Mouse (Mus musculus) hindbrain, embryonic 10.5 days (tissue): Measurements from ENCODE around the gene Calm2. TPM values are rescaled to one million over a fixed set of nuclear protein-coding genes. Genes with fewer than 3 reads are reported as not detected.

ENCODE experiments used
- DNase-seq: peaks from one replicate; pipeline ENCODE4 v3.0.0-alpha.2; 2017; ENCODE audit warnings: low spot score
- H3K27ac ChIP-seq: fragments of 300-500 bp; sonication (generic); 2 replicates; pipeline ENCODE4 v1.5.1; 2016; ENCODE audit warnings: mild to moderate bottlenecking, moderate library complexity
- H3K27me3 ChIP-seq: fragments of 300-500 bp; sonication (generic); 2 replicates; pipeline ENCODE4 v1.6.1; 2016; ENCODE audit warnings: mild to moderate bottlenecking; ENCODE audit not compliant: poor library complexity, insufficient read depth, severe bottlenecking
- H3K36me3 ChIP-seq: fragments of 300-500 bp; sonication (generic); 2 replicates; pipeline ENCODE4 v1.6.1; 2016; ENCODE audit warnings: mild to moderate bottlenecking, moderate library complexity
- H3K4me1 ChIP-seq: fragments of 300-500 bp; sonication (generic); replicated peaks from 2 replicates; pipeline ENCODE4 v1.6.1; 2016; ENCODE audit warnings: mild to moderate bottlenecking
- H3K4me3 ChIP-seq: fragments of 300-500 bp; sonication (generic); 2 replicates; pipeline ENCODE4 v1.5.1; 2016; ENCODE audit warnings: mild to moderate bottlenecking, moderate library complexity
- H3K9me3 ChIP-seq: fragments of 300-500 bp; sonication (generic); 2 replicates; pipeline ENCODE4 v1.6.1; 2016; ENCODE audit warnings: mild to moderate bottlenecking, moderate library complexity
- WGBS: fragments of 180-500 bp; shearing (Covaris S2); methylation state at CpG from one replicate; pipeline ENCODE4 v1.1.7; 2016; 5-methylcytosine and 5-hydroxymethylcytosine counted together
- polyA plus RNA-seq: library from polyadenylated mRNA; unstranded; fragments of >200 nt; fragmentation: Nextera tagmentation; extraction: Ambion mirVana; gene quantifications from 2 replicates; pipeline ENCODE4 v1.2.1, GENCODE M21; 2016

The Calm2 gene
- polyA plus RNA-seq, 1 experiment from 2014 or later: 1,143 TPM

DNA sequence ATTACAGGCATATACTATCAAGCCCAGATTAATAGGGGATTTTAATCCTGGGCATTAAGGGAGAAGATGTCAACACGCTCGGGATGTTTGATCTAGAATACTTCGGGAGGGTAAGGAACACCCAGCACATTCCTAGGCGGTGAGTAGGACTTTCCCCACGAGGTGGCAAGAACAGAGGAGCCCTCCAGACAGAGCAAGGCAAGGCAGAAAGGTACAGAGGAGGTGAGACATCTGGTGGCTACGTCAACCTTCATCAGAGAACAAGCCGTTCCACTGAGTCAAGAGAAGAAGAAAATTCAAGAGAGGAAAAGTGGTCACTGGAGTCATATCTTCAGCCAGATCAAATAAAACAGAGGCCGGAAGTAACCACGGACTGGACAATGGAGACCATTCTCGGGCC lies 26.1 kb upstream of the Calm2 start:
- Histone ChIP-seq H3K4me3 (no peak overlapping the region), H3K27ac (no peak overlapping the region), H3K27me3 (peaks cover 51% of the 10 kb centered on the region), H3K9me3 (no peaks in the 10 kb centered on the region), H3K36me3 (no peaks in the 10 kb centered on the region), H3K4me1 (peaks cover 37% of the 10 kb centered on the region)
- 59% methylated on average over 10 of the region's 10 CpGs for WGBS
- DNase-seq: no peak

DNA sequence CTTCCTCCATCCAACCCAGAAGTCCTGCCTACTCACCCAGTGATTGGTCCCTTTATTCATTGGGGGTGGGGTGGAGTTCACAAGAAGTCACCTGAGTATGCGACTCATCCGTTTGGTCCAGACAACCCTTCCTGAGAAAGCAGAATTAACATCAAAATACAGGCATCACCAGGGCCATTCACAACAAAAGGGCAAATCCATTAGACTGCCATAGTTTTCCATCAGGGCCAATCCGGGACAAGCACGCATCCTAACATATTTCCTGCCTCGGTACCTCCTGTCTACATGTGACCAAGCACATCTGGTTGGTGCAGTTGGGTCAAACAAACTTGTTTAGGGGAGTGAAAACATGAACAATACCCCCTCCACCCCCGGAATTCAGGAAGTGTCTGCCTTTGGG lies 24.9 kb upstream of the Calm2 start:
- Histone ChIP-seq H3K4me3 (no peak overlapping the region), H3K9me3 (no peaks in the 10 kb centered on the region), H3K36me3 (no peaks in the 10 kb centered on the region), H3K27ac (no peak overlapping the region), H3K4me1 (peaks cover 34% of the 10 kb centered on the region), H3K27me3 (peaks cover 51% of the 10 kb centered on the region)
- WGBS: 60% methylated on average over 6 of the region's 6 CpGs
- DNase-seq: no peak

DNA sequence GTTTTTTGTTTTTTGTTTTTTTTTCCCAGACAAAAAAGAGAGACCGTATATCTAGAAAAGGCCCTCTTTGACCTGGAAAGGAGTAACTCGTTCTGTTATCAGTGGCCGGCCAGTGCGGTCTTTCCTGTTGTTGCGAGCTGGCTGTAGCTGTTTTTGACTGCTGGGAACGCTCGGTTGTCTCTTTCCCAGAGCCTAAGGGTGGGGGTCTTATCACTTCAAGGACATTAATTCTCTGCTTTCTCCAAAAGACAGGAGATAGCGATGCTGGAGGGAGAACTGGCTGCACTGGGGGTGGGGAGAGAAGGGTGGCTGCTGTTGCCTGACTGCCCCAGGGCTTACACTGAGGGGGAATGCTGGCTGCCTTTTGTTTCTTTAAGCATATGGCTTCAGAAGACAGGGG lies 24.1 kb upstream of the Calm2 start:
- no peaks in the 10 kb centered on the region for H3K9me3 ChIP-seq
- H3K27me3 ChIP-seq: peaks cover 46% of the 10 kb centered on the region
- no peak overlapping the region for H3K4me3 ChIP-seq
- H3K36me3 ChIP-seq: no peaks in the 10 kb centered on the region
- WGBS: 61% methylated on average over 8 of the region's 8 CpGs
- no peak overlapping the region for H3K27ac ChIP-seq
- peaks cover 34% of the 10 kb centered on the region for H3K4me1 ChIP-seq
- no peak for DNase-seq

DNA sequence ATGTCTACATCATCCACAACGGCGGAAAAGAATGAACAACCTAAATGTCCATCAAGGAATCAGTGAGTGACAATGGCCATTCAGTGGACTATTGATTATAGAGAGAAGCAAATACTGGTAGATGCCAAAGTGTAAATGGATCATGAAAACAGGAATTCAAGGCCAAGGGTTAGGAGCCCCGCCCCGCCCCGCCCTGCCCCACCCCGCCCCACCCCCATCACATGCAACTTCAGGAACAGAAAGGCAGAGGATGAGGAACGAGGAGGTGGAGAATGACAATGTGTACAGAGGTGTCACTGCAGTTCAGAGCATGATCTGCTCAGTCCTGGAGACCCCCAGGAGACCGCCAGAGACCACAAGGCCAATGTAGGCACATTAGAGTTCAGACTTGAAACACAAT lies 23.5 kb upstream of the Calm2 start:
- H3K27ac ChIP-seq: no peak overlapping the region
- WGBS: 70% methylated on average over 8 of the region's 8 CpGs
- H3K4me1 ChIP-seq: peaks cover 31% of the 10 kb centered on the region
- no peaks in the 10 kb centered on the region for H3K9me3 ChIP-seq
- peaks cover 41% of the 10 kb centered on the region for H3K27me3 ChIP-seq
- no peak for DNase-seq
- no peak overlapping the region for H3K4me3 ChIP-seq
- no peaks in the 10 kb centered on the region for H3K36me3 ChIP-seq

DNA sequence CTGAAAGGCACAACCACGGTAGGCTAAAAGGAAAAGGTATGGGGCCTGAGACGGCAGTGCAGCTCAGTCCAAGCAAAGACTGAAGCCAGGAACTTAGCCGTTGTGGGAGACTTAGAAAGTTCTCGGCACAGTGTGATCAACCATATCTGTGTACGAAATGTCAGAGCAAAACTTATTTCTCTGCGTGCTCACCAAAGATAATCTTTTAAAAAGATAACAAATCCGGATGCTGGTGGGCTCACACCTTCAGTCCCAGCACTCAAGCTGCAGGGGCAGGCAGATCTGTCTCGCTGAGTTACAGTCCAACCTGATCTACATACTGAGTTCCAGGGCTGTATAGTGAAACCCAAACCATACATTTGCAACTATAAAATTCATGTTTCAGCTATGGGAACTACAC lies 22.7 kb upstream of the Calm2 start:
- Histone ChIP-seq H3K27ac (no peak overlapping the region), H3K4me1 (peaks cover 22% of the 10 kb centered on the region), H3K4me3 (no peak overlapping the region), H3K9me3 (no peaks in the 10 kb centered on the region), H3K27me3 (peaks cover 32% of the 10 kb centered on the region), H3K36me3 (no peaks in the 10 kb centered on the region)
- DNase-seq: no peak
- WGBS: 84% methylated on average over 8 of the region's 8 CpGs

DNA sequence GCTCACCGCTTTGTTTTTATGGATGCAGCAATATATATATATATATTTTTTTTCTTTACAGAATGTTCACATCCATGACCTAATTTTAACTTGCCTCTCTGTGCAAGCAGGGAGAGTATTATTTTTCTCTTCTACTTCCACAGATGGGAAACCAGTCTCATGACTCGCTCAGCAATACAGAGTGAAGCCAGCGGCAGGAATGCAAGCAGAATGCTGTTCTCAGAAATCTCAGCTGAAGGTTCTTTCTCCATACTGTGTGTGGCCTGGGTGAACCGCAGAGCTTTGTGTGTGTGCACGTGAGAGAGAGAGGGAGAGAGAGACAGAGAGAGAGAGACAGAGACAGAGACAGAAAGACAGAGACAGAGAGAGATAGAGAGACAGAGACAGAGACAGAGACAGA lies 21.9 kb upstream of the Calm2 start:
- no peak overlapping the region for H3K4me3 ChIP-seq
- peaks cover 14% of the 10 kb centered on the region for H3K4me1 ChIP-seq
- H3K27me3 ChIP-seq: peaks cover 25% of the 10 kb centered on the region
- WGBS: 88% methylated on average over 5 of the region's 5 CpGs
- H3K36me3 ChIP-seq: no peaks in the 10 kb centered on the region
- H3K9me3 ChIP-seq: no peaks in the 10 kb centered on the region
- H3K27ac ChIP-seq: no peak overlapping the region
- no peak for DNase-seq

DNA sequence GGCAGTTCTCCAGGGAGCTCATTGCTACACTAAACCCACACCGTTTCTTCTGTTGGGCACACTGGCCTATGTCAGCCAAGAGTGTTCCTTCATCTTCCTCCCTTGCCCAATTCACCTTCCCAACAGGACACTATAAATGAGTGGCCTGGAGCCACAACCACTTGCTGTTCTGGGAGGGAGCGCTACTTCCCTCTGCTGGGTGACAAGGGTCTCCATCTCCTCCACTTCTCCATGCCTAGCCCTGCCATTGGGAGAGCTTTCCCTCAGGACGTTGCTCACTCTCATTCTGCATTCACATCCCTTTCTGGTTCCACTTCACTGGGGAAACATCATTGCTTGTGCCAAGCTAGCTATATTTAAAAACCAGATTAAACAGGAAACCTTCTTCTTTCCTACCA lies 14.8 kb upstream of the Calm2 start:
- no peak overlapping the region for H3K4me3 ChIP-seq
- no peak for DNase-seq
- H3K36me3 ChIP-seq: no peaks in the 10 kb centered on the region
- H3K9me3 ChIP-seq: no peaks in the 10 kb centered on the region
- peaks cover 55% of the 10 kb centered on the region for H3K4me1 ChIP-seq
- H3K27me3 ChIP-seq: peaks cover 13% of the 10 kb centered on the region
- 47% methylated on average over 3 of the region's 3 CpGs for WGBS
- H3K27ac ChIP-seq: peak overlapping the region; percentile 5; the same call in 1 of the 2 replicates

DNA sequence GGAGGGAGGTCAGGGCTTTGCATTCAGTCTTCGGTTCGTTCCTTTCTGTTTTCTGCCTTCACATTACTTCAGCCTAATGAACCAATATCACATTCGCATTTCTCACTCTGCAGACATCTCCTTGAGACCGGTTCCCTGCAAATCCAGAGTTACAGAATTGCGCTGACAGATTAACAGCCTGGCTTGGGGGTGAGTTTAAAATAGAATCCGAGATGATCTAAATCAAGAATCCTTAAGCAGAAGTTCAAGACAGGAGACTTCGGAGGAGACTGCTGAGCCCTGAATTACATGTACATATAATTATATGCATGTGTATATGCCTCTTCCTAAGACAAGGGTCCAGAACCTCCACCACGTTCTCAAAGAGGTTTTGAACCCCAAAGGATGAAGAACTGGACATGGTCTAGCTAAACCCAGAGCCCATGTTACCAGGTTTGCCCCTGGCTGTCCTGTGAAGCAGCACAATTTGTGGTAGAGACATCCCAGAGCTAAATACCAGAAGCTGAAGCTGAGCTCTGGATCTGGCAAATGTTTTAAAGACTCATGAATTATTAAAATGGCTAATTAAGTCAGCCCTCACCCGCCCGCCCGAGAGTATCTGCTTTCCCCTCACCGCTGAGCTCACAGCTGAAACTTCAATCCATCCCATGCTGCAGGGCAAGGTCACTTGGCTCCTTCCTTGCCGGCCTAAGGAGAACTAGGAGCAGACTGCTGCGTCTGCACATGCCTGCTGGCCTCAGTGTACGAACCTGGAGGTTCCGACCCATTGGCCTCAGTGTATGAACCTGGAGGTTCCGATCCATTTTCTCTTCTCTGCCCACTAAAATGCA lies 14.1 kb upstream of the Calm2 start:
- H3K4me1 ChIP-seq: peaks cover 55% of the 10 kb centered on the region
- H3K9me3 ChIP-seq: no peaks in the 10 kb centered on the region
- peaks cover 13% of the 10 kb centered on the region for H3K27me3 ChIP-seq
- no peaks in the 10 kb centered on the region for H3K36me3 ChIP-seq
- H3K4me3 ChIP-seq: peak overlapping the region; percentile 32
- peak overlapping the region; percentile 78 for H3K27ac ChIP-seq
- peak; percentile 42 for DNase-seq
- 23% methylated on average over 17 of the region's 17 CpGs for WGBS

DNA sequence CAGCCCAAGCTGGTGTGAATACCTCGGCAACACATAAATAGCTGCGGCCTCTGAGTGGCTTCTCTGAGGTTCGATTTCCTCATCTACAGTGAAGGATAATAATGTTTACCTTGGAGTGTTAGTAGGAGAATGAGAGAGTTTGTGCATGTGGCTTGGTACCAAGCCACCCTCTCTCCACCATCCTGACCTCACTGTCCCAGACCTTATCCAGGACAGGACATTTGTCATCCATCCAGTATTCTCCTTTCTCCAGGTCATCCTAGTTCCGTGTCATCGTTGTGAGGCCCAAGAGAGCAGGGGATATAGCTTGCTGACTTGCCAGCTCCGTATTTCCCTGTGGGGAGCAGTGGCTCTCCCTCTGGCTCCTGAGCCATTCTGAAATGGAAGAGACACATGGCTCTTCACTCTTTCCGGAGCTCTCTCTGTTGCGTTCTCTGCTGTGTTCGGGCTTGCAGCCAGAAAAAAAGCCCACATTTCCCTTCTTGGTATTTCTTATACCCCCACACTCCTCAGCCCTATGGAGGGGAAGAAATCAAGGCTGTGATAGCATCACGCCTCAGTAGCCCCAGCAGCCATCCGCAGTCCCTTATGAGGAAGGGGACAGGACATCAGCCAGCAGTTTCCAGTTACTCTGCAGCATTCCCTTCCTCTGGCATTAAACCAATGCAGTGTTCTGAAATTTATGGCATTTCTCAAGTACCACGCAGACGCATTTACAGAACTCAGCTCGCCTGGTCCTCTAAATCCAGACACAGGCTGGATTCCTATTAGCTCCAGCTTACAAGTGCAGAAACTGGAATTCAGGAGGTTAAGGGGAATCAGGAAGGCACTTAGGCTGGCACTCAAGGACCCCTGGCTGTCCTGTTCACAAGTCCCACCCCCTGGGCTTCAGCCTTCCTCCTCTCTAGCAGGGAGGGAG lies 13.3 kb upstream of the Calm2 start:
- Histone ChIP-seq H3K4me3 (peak overlapping the region; percentile 32), H3K27ac (peak overlapping the region; percentile 78), H3K4me1 (peaks cover 60% of the 10 kb centered on the region), H3K27me3 (peaks cover 13% of the 10 kb centered on the region), H3K36me3 (no peaks in the 10 kb centered on the region), H3K9me3 (no peaks in the 10 kb centered on the region)
- DNase-seq: peak; percentile 35
- 22% methylated on average over 14 of the region's 14 CpGs for WGBS

DNA sequence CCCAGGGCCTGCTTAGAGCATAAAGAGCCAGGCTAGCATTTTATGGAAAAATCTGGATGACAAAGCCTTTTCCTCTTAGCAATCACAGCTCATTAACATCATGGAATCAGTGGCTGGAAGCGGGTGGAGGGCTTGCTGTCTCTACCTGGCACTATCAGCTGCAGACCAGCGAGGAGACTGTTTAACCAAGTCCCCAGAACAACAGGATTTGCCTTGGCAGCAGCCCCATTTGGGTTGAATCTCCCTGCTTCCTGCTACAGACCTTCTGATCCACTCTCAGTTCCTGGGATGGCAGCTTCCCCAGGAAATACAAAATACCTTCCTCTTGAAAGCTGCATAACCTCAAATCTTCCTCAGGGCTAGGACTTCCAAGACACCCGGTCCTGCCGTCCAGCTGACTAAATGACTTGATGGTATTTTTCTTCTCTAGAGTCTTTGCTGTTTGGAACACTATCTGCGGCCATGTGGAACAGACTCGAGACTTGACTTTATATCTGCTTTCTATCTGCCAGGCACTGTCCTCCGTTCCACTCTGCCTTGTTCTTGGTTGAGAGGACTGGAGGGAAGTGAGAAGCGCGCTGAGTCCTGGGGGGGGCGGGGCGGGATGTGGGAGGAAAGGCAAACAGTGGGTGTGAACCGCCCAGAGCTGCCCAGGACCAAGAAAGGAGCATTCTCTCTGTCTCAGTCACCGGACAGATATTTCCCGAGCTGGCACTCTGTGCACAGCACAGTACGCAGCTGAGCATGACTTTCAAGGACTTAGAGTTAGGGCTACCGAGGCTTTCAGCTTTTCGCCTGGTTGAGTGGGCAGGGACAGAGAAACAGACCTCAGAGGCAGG lies 12.4 kb upstream of the Calm2 start:
- peak; percentile 9 for DNase-seq
- Histone ChIP-seq H3K4me3 (peak overlapping the region; percentile 32; the same call in 1 of the 2 replicates), H3K36me3 (no peaks in the 10 kb centered on the region), H3K27me3 (peaks cover 13% of the 10 kb centered on the region), H3K9me3 (no peaks in the 10 kb centered on the region), H3K27ac (peak overlapping the region; percentile 78), H3K4me1 (peaks cover 60% of the 10 kb centered on the region)
- 12% methylated on average over 13 of the region's 17 CpGs for WGBS

DNA sequence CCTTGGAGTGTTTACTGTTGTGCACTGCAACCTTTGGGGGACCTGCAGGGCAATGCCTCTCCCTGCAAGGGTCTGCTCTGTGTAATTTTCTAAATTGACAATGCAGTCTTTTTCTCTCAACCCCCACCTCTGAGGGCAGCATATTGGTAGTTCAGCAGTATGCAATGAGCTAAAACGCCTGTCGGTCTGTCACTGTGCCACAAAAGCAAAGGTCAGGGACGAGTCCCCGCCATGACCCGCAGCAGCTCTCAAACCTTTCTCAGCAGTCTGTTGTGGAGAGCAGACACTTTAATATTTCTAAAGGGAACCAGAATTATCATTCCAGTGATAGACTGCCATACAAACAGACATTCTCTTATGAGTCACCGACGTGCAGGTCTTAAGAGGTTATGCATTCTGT lies 11.2 kb upstream of the Calm2 start:
- H3K4me3 ChIP-seq: no peak overlapping the region
- H3K36me3 ChIP-seq: no peaks in the 10 kb centered on the region
- 28% methylated on average over 7 of the region's 7 CpGs for WGBS
- DNase-seq: peak; percentile 40
- peak overlapping the region; percentile 67 for H3K27ac ChIP-seq
- peaks cover 60% of the 10 kb centered on the region for H3K4me1 ChIP-seq
- H3K27me3 ChIP-seq: peaks cover 13% of the 10 kb centered on the region
- no peaks in the 10 kb centered on the region for H3K9me3 ChIP-seq

DNA sequence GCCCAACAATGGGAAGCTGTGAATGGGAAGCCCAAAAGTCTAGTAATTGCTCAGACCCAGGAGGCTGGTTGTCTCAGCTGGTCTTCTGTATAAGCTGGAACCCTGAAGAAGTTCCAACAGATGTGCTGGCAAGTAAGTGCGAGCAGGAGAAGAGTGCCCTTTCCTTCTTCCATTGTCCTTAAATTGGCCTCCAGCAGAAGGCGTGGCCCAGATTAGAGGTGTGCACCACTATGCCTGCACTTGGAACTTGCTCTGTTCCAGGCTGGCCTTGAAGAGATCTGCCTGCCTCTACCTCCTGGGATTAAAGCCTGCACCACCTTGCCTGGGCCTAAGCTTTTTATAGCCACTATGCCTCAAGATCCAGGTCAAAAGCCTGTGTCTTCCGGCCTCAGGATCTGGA lies 7.4 kb upstream of the Calm2 start:
- Histone ChIP-seq H3K9me3 (no peaks in the 10 kb centered on the region), H3K4me3 (no peak overlapping the region), H3K27ac (no peak overlapping the region), H3K27me3 (no peaks in the 10 kb centered on the region), H3K4me1 (peaks cover 30% of the 10 kb centered on the region), H3K36me3 (no peaks in the 10 kb centered on the region)
- WGBS: 88% methylated on average over 3 of the region's 3 CpGs
- DNase-seq: no peak
